Mouse (Mus musculus) erythroid progenitor cell, adult 5-6 weeks (primary cell): ENCODE results near the gene Arrdc1. TPM values are rescaled to one million over a fixed set of nuclear protein-coding genes. Genes with fewer than 3 reads are reported as not detected.
A peak's percentile ranks its signal among the peaks of the same experiment; 100 is the strongest.

Experiments used
- ATAC-seq: replicated peaks from 2 replicates; pipeline ENCODE4 v1.8.0; 2016; ENCODE audit warnings: moderate number of reproducible peaks, mild to moderate bottlenecking, moderate TSS enrichment, inconsistent platforms; ENCODE audit not compliant: poor library complexity, low FRiP score, severe bottlenecking
- total RNA-seq, 2 experiments: library from RNA; stranded (forward) in 1 of 2; stranded (reverse) in 1 of 2; fragments of 150-400 nt in 1 of 2; fragments of 186-747, 209-891 nt in 1 of 2; gene quantifications; 2 replicates each; pipeline versions ENCODE4 v1.2.3 to v1.2.4; 2015 to 2017; ENCODE audit warnings: low replicate concordance in 2 of 2

Gene Arrdc1
- total RNA-seq, 2 experiments from 2014 or later: 6.3 to 8.4 TPM

GRCm38 (mm10) chr2:24926345-24926964 is 8.6 kb downstream of the Arrdc1 start:
- ATAC-seq: no peak

- no peak for ATAC-seq
Measured at GRCm38 (mm10) chr2:24925284-24925683, 9.8 kb downstream of the Arrdc1 start.

DNA sequence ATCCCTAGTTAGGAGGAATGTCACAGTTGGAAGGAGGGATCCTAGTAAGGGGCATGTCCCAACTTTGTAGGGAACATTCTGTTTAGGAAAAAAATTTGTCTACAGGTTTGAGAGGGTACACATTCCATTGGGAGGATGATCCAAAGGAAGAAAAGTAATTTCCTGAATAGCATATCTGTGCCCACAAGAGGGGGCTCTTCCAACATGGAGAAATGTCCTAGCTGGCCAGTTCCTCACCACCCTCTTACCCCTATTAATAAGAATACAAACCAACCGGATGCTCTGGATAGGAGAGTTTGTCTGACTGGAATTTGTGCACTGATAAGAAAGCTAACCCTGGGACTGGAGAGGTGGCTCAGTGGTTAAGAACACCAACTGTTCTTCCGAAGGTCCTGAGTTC is 11.5 kb downstream of the Arrdc1 start:
- ATAC-seq: no peak

GRCm38 (mm10) chr2:24919839-24920175 is 15.2 kb downstream of the Arrdc1 start:
- ATAC-seq: peak; percentile 43

DNA sequence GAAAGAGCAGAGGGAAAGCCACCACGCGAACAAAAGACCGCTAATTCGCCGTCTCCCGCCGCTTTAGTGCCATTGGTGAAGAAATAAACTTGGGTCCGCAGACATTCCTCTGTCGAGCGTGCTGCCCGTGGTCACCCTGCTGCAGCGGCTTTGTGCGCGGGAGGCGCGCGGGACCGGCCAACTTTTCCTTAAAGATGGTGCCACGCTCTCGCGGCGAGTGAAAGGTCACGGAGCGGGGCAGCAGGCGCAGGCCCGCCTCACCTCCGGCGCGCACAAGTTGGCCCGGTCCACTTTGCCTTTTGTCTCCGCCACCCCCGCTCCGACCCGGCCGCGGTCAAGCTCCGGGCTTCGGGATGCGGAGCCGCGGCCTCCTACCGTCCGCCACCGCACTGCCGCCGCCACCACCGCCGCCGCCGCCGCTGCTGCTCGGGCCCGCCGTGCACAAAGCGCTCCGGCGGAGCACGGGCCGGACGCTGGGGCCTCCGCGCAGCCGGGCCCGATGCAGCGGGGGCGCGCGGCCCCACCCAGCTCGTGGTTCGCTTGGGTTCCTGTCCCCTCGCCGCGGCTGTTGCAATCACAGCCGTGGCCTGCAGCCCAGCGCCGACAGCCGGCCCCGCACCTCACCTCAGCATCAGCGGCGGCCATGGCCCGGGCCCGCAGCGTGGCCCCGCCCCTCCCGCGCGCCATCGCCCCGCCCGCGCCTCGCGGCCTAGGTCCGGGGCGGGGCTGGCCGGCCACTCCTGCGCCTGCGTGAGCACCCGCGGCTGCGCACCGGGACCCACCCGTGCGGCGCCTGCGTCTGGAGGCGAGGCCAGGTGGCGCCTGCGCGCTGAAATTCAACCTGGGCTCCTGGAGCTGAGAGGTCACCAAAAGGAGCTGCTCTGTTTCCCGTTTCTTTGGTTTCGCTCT is 15.9 kb downstream of the Arrdc1 start, which contains the start of gene Ehmt1:
Ehmt1 (minus strand) TSS at position 685 of the 909 bp plus-strand sequence.
- peak; percentile 97 for ATAC-seq

DNA sequence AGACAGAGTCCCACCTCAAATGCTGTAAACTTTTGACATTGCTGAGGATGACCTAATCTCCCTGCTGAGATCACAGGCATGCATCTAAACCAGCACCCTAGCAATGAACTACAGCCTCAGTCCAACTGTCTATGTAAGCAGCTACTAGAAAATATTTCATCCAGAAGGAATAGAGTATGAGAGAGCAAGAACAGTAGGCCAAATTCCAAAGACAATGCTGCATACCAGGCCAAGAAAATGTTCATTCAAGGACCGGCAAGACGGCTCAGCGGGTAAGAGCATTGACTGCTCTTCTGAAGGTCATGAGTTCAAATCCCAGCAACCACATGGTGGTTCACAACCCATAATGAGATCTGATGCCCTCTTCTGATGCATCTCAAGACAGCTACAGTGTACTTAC is 20.3 kb downstream of the Arrdc1 start:
- no peak for ATAC-seq

DNA sequence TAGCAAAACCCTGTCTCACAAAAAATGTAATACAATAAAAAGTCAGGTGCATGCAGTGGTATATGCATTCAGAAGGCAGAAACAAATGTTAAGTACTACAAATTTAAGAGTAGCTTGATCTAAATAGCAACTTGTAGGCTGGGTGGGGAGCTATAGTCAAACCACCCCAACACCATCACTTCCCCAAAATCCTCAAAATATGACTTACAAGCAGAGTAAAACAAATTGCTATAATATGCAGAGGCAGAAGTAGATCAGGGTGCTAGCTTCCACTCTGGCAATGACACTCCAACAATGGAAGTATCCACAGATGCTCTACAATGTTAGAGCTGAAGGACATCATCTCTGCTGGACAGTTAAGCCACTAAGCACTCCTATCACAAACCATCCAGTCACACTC is 22.5 kb downstream of the Arrdc1 start:
- no peak for ATAC-seq

GRCm38 (mm10) chr2:24912189-24912588 is 22.9 kb downstream of the Arrdc1 start:
- ATAC-seq: no peak

DNA sequence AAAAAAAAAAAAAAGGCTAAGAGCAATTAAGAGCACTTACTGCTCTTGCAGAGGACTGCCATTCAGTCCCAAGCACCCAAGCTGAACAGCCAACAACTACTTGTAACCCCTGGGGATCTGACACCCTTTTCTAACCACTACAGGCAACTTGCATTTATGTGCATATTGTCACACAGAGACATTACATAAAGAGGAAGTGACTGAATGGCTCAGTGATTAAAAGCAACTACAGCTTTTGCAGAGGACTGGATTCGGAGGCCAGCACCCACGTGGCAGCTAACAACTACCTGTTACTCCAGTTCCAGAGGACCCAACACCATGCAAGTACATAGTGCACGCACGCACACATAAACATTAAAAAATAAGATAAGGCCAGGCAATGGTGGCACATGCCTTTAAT is 24.6 kb downstream of the Arrdc1 start:
- no peak for ATAC-seq

GRCm38 (mm10) chr2:24905653-24906155 is 29.3 kb downstream of the Arrdc1 start:
- no peak for ATAC-seq

- ATAC-seq: no peak
Measured at GRCm38 (mm10) chr2:24904823-24905652, 30.0 kb downstream of the Arrdc1 start.

- no peak for ATAC-seq
Measured at GRCm38 (mm10) chr2:24902999-24903398, 32.1 kb downstream of the Arrdc1 start.

- ATAC-seq: no peak
Measured at GRCm38 (mm10) chr2:24901055-24901454, 34.0 kb downstream of the Arrdc1 start.

DNA sequence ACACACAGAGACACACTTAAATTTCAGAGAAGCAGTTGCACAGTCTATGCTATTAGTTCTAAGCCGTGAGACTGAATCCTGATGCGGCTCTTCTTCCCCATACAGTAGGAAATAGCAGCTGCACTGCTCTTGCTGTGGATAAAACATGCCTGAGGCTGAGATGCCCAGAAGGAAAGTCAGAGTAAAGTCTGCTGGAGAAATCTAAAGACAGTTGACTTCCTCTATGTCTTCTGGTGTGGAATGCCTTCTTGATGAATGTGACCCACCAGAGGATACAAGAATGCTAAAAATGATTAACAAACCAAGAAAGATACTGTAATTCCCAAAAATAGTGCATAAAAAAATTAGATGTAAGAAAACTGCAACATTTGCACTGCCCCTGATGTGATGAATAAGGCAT is 35.8 kb downstream of the Arrdc1 start:
- no peak for ATAC-seq

GRCm38 (mm10) chr2:24896761-24897160 is 38.3 kb downstream of the Arrdc1 start:
- no peak for ATAC-seq

GRCm38 (mm10) chr2:24894211-24894610 is 40.8 kb downstream of the Arrdc1 start:
- no peak for ATAC-seq

- ATAC-seq: no peak
Measured at GRCm38 (mm10) chr2:24892318-24892717, 42.7 kb downstream of the Arrdc1 start.

DNA sequence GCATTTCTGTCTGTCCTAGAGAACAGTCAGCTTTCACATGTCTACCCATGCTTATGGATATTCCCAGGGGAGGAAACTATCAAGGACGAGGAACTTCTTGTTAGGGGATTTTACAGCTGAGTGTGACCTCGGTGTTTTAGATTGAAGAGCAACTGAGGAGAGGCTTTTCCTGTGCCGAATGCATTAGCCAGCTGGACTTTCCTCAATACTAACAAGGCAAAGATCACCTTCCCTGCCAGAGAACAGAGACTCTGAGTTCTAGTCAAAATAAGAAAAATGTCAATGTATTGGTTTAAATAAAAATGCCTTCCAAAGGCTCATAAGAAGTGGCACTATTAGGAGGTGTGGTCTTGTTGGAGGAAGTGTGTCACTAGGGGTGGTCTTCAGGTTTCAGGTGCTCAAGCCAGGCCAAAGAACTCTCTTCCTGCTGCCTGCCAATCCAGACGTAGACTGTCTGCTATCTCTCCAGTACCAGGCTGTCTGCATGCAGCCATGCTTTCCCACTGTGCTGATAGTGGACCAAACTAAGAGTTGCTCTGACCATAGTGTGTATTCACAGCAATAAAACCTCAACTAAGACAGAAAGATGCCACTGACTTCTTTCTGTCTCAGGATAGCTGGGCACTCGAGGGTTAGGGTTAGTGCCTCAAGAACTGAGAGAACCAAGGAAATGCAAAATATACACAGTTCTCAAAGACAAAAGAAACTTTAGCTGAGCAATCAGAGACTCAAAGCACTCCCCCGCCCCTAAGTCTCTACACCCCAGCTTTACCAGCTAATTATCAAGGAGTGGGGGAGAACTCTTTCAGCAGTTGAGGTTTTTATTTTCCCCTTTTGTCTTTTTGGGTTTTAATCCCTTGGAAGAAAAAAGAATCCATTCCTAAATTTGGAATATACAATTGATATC is 44.3 kb downstream of the Arrdc1 start:
- ATAC-seq: no peak

DNA sequence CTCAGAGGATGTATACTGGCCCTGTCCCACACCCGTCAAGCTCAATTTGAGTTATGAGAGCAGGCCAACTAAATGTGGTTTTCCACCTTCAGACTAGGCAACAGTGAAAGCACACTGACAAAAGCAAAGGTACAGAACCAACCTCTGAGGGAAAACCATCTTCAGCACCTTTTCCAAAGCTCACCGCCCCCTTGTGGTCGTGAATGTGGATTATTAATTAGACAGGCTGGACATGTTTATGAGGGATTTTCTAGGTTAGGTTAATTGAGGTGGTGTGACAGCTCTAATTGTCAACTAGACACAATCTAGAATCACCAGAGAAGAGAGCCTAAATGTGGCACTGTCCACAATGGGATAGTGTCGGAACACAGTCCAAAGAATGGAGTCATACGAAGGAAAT is 46.2 kb downstream of the Arrdc1 start:
- ATAC-seq: no peak
